Mouse (Mus musculus): Measurements from ENCODE around the gene Lrrc15. TPM values are rescaled to one million over a fixed set of nuclear protein-coding genes. Genes with fewer than 3 reads are reported as not detected.
A peak's percentile ranks its signal among the peaks of the same experiment; 100 is the strongest.

Gene Lrrc15
- 0.20 and 0.37 TPM in 2 replicates for polyA plus RNA-seq (2016; fragmentation: Nextera tagmentation; extraction: Ambion mirVana)

DNA sequence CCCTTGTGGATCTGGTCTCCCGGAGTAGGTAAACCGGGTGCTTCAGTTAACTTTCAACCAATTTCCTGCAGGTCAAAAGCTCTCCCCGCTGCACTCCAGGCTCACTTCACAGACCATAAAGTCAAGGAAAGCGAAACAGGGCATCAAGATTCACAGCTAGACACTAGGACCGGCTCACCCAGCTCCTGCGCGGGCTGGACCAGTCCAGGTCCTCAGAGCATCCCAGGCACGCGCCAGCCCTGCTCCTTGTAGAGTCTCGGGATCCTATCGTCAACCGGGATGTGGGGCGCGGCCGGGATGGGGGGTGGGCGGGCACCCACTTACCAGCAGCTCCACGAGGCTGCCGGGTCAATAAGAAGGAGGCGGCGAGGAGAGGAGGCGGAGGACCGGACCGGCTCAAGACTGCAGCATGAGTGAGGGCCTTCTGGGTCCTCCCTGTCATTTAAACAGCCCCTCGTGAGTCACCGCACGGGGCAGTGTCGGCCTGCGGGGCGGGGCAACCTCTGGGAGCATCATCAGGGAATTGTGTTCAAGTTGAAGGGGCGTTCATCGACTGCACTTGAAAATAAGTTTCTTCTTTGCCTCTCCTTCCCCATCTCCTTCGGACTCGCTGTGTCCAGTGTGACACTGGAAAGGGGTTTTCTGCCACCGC lies at the start of gene Lrrc15:
Lrrc15 (minus strand) TSS at position 413 of the 652 bp plus-strand sequence.
- H3K4me3 ChIP-seq: peak within 1 kb of the TSS; percentile 49
- H3K27me3 ChIP-seq (ENCODE audit: insufficient read depth, poor library complexity, severe bottlenecking): peaks cover 58% of the 10 kb centered on the region
- no peak within 1 kb of the TSS for H3K27ac ChIP-seq
- DNase-seq (ENCODE audit: low spot score): no peak
- no peaks in the 10 kb centered on the region for H3K9me3 ChIP-seq
- peaks cover 34% of the 10 kb centered on the region for H3K4me1 ChIP-seq
- no peaks in the 10 kb centered on the region for H3K36me3 ChIP-seq
- 9% methylated on average over 34 of the region's 34 CpGs for WGBS

DNA sequence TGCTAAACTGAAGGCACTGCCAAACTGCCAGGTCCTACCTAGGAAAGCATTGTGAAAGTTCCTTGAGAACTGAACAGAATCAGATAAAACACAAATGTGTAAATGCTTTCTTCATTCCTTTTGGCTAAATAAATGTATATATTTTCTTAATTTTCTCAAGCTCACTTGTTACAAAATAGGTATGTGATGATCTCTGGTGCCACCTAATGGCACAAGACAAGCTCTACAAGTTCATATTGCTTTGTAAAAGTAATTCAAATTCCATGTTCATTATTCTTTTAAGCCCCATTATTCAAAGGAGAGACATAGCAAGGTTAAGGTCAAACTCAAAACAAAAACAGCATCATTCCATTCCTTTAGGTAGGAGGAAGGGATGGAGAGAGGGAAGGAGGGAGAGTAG lies 31.2 kb upstream of the Lrrc15 start:
- no peak overlapping the region for H3K27ac ChIP-seq
- no peak for DNase-seq (ENCODE audit: low spot score)
- H3K36me3 ChIP-seq: peaks cover 11% of the 10 kb centered on the region
- peaks cover 6% of the 10 kb centered on the region for H3K4me1 ChIP-seq
- H3K9me3 ChIP-seq: no peaks in the 10 kb centered on the region
- H3K4me3 ChIP-seq: no peak overlapping the region
- H3K27me3 ChIP-seq (ENCODE audit: insufficient read depth, poor library complexity, severe bottlenecking): peaks cover 29% of the 10 kb centered on the region

DNA sequence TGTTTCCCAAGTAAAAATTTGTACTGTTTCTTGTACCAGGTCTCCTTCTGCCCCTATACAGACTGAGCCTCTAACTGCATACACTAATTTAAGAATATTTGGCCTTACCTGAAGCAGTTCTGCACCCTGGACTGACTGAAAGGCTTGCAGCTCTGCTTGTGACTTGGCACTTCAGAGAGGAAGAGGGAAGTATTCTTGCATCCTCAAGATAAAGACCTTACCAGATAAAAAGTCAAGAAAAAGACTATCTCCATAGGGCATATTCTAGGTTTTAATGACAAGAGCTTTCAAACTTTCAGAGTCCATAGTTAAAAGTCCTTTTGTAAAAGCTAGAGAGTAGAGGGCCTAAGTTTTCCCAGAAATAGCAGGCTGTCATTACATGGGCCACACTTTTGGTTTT lies 27.6 kb upstream of the Lrrc15 start, which contains the start of gene Gp5:
Gp5 (minus strand) TSS at position 133 of the 400 bp plus-strand sequence.
- Histone ChIP-seq H3K9me3 (no peaks in the 10 kb centered on the region), H3K36me3 (peaks cover 10% of the 10 kb centered on the region), H3K4me1 (peaks cover 21% of the 10 kb centered on the region), H3K4me3 (peak within 1 kb of the TSS; percentile 71), H3K27ac (no peak within 1 kb of the TSS), H3K27me3 (ENCODE audit: insufficient read depth, poor library complexity, severe bottlenecking) (peaks cover 63% of the 10 kb centered on the region)
- no peak for DNase-seq (ENCODE audit: low spot score)

DNA sequence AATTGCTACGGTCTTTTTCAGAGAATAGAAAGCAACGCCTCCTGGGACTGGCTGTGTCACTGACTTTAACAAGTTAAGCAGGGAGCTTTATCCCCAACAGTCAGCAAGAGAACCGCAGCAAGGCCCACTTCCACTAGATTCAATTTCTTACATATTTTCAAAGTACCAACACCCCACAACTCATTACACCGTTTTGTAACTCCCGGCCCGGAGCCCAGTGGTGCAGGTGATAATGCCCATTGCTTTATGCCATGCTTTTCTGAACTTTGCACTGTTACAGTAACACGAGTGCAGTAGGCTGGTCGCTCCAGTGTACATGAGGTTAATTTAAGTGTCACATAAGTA lies 27.1 kb upstream of the Lrrc15 start:
- H3K27me3 ChIP-seq (ENCODE audit: insufficient read depth, poor library complexity, severe bottlenecking): peaks cover 63% of the 10 kb centered on the region
- H3K4me3 ChIP-seq: no peak overlapping the region
- 59% methylated on average over 8 of the region's 8 CpGs for WGBS
- H3K4me1 ChIP-seq: peaks cover 21% of the 10 kb centered on the region
- no peaks in the 10 kb centered on the region for H3K9me3 ChIP-seq
- DNase-seq (ENCODE audit: low spot score): no peak
- no peak overlapping the region for H3K27ac ChIP-seq
- H3K36me3 ChIP-seq: peaks cover 7% of the 10 kb centered on the region

DNA sequence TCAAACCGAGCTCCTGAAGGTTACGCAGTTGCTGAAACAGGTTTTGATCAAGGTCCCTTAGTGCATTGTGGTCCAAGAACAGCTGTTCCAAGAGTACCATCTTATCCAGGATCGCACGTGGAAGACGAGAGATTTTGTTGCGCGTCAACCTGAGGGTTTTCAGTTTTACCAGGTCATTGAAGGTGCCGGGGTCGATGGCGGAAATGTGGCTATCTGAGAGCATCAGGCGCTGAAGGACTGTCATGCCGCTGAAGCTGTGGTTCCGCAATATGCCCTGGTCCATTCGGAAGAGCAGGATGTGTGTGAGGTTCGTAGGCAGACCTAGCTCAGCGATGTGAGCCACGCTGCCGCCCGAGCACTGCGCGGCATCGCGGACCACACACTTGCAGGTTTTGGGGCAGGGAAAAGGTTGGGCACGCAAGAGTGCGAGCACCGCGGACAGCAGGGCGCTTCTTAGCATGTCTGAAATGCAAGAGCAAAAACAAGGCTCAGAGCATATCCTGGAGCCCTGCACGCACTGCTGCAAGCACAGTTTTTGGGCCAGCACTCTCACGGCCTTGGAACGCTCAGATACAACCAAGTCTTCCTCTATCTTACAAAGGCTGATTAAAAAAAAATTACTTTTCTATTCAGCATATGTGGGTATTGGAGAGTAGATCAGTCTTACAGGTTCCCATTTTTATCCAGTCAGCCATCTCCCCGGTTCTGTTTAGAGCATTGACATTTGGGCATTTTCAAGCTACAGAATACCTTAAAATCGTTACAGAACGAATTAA lies 26.5 kb upstream of the Lrrc15 start:
- Histone ChIP-seq H3K36me3 (peaks cover 4% of the 10 kb centered on the region), H3K4me1 (peaks cover 21% of the 10 kb centered on the region), H3K4me3 (peak overlapping the region; percentile 71), H3K27me3 (ENCODE audit: insufficient read depth, poor library complexity, severe bottlenecking) (peaks cover 66% of the 10 kb centered on the region), H3K9me3 (no peaks in the 10 kb centered on the region), H3K27ac (no peak overlapping the region)
- 5% methylated on average over 34 of the region's 34 CpGs for WGBS
- no peak for DNase-seq (ENCODE audit: low spot score)

DNA sequence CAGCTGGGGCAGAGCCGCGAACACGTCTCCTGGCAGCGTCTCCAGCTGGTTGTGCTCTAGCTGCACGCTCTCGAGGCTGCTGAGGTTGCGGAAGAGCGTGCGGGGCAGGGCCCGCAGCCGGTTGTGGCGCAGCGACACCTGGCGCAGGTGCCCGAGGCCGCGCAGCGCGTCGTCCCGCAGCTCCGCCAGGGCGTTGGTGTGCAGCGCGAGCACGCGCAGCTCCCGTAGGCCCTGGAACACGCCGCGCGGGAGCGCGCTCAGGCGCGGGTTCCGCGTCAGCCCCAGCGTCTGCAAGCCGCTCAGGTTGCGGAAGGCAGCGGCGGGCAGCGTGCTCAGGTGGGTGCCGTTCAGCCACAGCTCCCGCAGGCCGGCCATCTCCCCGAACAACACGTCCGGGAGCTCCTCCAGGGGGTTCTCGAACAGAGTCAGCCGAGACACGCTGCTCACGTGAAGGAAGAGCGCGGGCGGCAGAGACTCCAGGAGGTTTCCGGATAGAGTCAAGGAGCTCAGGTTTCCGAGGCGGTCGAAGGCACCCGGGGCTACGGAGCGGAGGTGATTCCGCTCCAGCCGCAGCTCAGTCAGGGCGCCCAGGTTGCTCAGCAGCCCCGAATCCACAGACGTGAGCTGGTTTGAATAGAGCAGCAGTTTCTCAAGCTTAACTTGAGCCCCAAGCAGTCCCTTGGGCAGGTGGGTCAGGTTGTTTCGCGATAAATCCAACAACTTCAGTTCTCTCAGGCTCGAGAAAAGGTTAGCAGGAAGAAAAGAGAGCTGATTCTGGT lies 25.7 kb upstream of the Lrrc15 start:
- peaks cover 74% of the 10 kb centered on the region for H3K27me3 ChIP-seq (ENCODE audit: insufficient read depth, poor library complexity, severe bottlenecking)
- H3K9me3 ChIP-seq: no peaks in the 10 kb centered on the region
- H3K4me3 ChIP-seq: peak overlapping the region; percentile 71
- peaks cover 3% of the 10 kb centered on the region; the same call in 1 of the 2 replicates for H3K36me3 ChIP-seq
- peaks cover 21% of the 10 kb centered on the region for H3K4me1 ChIP-seq
- peak overlapping the region; percentile 65; the same call in 1 of the 2 replicates for H3K27ac ChIP-seq
- DNase-seq (ENCODE audit: low spot score): no peak
- WGBS: under 1% methylated on average over 72 of the region's 72 CpGs

DNA sequence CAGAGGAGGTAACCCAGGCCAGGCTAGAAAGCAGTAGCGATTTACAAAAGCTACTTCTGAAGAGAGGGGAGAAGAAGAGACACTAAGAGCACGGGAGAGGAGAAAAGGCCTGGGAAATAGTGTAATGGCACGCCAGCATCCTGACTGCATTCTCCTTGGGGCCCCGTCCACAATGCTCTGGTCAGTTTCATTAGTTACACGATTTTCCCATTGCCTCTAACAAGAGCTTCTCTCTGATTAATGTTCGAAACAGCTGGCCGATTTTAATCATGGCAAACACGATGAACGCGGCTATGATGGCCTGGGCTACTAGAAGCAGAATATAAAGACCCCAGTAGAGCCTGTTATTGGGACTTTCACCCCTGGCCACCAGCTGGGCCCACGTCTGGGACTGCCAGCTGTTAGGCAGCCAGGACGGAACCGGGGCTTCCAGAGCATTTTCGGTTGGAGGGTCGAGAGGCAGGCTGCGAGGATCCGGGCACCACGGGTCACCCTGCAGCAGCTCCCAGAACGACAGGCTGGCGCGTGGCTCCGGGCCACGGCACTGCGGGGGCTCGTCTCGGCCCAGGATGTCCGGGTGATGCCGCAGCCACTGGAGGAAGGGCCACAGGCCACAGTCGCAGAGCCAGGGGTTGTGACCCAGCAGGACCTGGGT lies 25.0 kb upstream of the Lrrc15 start:
- WGBS: 14% methylated on average over 29 of the region's 29 CpGs
- Histone ChIP-seq H3K9me3 (no peaks in the 10 kb centered on the region), H3K27me3 (ENCODE audit: insufficient read depth, poor library complexity, severe bottlenecking) (peaks cover 81% of the 10 kb centered on the region), H3K4me3 (peak overlapping the region; percentile 71), H3K4me1 (peaks cover 21% of the 10 kb centered on the region), H3K27ac (0 out of 2 replicates have a peak overlapping the region, but pooled peaks have one; percentile 65), H3K36me3 (peaks cover 3% of the 10 kb centered on the region; the same call in 1 of the 2 replicates)
- peak; percentile 74 for DNase-seq (ENCODE audit: low spot score)

DNA sequence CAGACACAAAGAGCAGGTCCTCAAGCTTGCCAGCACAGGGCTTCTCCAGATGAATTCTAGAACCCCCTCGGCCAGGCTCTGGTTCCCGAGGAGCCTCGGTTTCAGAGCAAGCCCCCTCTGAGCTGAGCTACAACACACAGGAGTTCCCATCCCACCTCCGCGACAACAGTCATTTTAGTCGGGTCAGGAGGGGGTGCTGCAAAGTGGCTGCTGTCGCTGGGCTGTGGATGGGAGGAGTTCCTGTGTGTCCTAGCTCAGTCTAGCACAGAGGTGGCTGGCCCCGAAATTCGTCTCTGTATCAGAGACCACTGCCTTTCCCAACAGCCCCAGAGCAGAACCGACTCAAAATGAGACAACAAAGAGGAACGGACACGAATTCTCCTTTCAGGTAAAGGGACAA lies 24.2 kb upstream of the Lrrc15 start:
- WGBS: 46% methylated on average over 12 of the region's 12 CpGs
- Histone ChIP-seq H3K36me3 (peaks cover 3% of the 10 kb centered on the region; the same call in 1 of the 2 replicates), H3K27ac (no peak overlapping the region), H3K9me3 (no peaks in the 10 kb centered on the region), H3K4me3 (no peak overlapping the region), H3K27me3 (ENCODE audit: insufficient read depth, poor library complexity, severe bottlenecking) (peaks cover 89% of the 10 kb centered on the region), H3K4me1 (peaks cover 21% of the 10 kb centered on the region)
- peak; percentile 60 for DNase-seq (ENCODE audit: low spot score)

DNA sequence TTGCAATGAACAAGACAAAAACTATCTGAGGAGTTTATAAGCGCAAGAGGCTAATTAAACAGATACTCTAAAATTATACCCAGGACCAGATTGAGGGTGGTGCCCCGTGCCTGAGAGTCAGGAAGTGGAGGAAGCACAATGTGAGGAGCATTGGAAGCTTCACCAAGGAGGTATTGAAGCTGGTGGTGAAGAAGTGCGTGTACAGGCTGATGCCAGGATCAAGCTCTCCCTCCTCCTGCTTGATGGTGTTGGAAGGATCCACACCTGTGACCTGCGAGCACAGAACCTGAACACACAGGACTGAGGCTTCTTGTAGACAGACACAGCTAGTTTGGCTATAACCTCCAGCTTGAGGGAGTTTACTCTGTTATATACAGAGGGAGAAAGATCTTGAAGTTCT lies 23.0 kb upstream of the Lrrc15 start:
- Histone ChIP-seq H3K4me3 (no peak overlapping the region), H3K9me3 (no peaks in the 10 kb centered on the region), H3K27ac (no peak overlapping the region), H3K4me1 (peaks cover 21% of the 10 kb centered on the region), H3K27me3 (ENCODE audit: insufficient read depth, poor library complexity, severe bottlenecking) (peaks cover 77% of the 10 kb centered on the region), H3K36me3 (no peaks in the 10 kb centered on the region)
- 83% methylated on average over 4 of the region's 4 CpGs for WGBS
- DNase-seq (ENCODE audit: low spot score): peak; percentile 56

DNA sequence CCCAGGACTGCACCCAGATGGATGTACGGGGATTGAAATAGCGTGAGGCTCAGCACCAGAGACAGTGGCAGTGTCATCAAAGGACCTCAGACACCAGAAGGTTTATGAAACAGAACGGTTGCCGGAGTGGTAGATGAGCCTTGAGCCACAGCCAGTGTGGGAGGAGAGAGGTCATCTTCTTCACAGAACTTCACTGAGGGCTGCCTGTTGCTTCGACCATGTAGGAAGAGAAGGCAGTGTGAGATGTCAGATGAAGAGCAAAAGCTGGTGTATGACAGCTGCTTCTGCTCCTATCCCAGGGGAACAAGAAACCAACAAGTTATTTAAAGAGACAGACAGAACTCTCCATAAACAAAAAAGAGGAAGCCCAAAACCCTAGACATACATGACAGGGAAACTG lies 21.2 kb upstream of the Lrrc15 start:
- peaks cover 15% of the 10 kb centered on the region for H3K4me1 ChIP-seq
- H3K36me3 ChIP-seq: no peaks in the 10 kb centered on the region
- whole genome bisulfite sequencing: 64% methylated on average over 5 of the region's 5 CpGs
- peaks cover 59% of the 10 kb centered on the region for H3K27me3 ChIP-seq (ENCODE audit: insufficient read depth, poor library complexity, severe bottlenecking)
- peak; percentile 73 for DNase-seq (ENCODE audit: low spot score)
- H3K9me3 ChIP-seq: no peaks in the 10 kb centered on the region
- H3K27ac ChIP-seq: no peak overlapping the region
- H3K4me3 ChIP-seq: no peak overlapping the region

DNA sequence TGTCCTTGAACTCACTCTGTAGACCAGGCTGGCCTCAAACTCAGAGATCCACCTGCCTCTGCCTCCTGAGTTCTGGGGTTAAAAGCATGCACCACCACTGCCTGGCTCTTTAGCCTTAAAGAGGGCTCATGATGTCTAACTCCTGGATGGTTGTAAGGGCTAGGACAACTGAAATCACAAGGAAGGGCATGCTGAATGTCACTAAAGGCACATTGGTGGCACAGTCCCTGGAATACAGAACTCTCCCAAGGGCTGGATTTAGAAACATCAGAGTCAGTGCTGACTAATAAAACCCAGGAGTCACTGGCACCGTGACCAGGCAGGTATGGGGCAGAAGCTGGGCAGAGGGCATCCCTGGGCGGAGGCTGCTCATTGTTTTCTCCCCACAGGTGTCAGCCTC lies 20.4 kb upstream of the Lrrc15 start:
- H3K27me3 ChIP-seq (ENCODE audit: insufficient read depth, poor library complexity, severe bottlenecking): peaks cover 51% of the 10 kb centered on the region
- no peaks in the 10 kb centered on the region for H3K36me3 ChIP-seq
- H3K9me3 ChIP-seq: no peaks in the 10 kb centered on the region
- WGBS: 78% methylated on average over 2 of the region's 2 CpGs
- peak; percentile 70 for DNase-seq (ENCODE audit: low spot score)
- H3K27ac ChIP-seq: no peak overlapping the region
- no peak overlapping the region for H3K4me3 ChIP-seq
- H3K4me1 ChIP-seq: peaks cover 7% of the 10 kb centered on the region

DNA sequence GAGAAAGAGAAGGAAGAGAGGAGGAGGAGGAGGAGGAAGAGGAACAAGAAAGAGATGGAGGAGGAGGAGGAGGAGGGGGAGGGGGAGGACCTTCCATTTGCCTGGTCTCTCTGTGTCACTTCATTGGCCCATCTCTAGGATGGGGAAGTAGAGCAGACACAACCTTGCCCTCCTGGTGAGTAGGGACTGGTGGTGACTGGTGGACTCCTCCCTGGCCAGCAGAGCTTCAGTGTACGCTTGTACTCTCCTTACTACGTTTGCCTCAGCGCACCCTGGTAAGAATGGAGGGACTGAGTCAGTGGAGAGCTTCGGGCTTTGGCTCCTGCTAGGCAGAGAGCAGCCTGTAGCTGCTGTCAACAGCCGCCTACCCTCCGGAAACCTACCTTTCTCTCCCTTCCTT lies 19.6 kb upstream of the Lrrc15 start:
- peaks cover 44% of the 10 kb centered on the region for H3K27me3 ChIP-seq (ENCODE audit: insufficient read depth, poor library complexity, severe bottlenecking)
- no peak overlapping the region for H3K27ac ChIP-seq
- no peaks in the 10 kb centered on the region for H3K4me1 ChIP-seq
- DNase-seq (ENCODE audit: low spot score): peak; percentile 63
- H3K4me3 ChIP-seq: no peak overlapping the region
- no peaks in the 10 kb centered on the region for H3K36me3 ChIP-seq
- 81% methylated on average over 6 of the region's 6 CpGs for WGBS
- no peaks in the 10 kb centered on the region for H3K9me3 ChIP-seq

All from heart, embryonic 10.5 days (tissue).